Mouse (Mus musculus) MEL (cell line): ENCODE results near the gene Cyp2d10. TPM values are rescaled to one million over a fixed set of nuclear protein-coding genes. Genes with fewer than 3 reads are reported as not detected.

Source experiments
- DNase-seq: peaks from one replicate; pipeline ENCODE4 v3.0.0; 2011; ENCODE audit warnings: low read depth, low spot score
- H3K27ac ChIP-seq: 2 replicates; pipeline ENCODE4 v1.5.1; 2012; ENCODE audit warnings: low read depth, mild to moderate bottlenecking, control low read depth, low read length, moderate library complexity; ENCODE audit not compliant: control insufficient read depth
- H3K27me3 ChIP-seq, 2 experiments: fragments of 150-350 bp in 1 of 2; sonication (generic) in 1 of 2; 2 replicates each; pipeline ENCODE4 v1.6.1; 2012; ENCODE audit warnings: low read length in 2 of 2, mild to moderate bottlenecking in 2 of 2, improper control_type of control experiment in 1 of 2, moderate library complexity in 1 of 2; ENCODE audit not compliant: insufficient read depth in 2 of 2, control insufficient read depth in 1 of 2
- H3K36me3 ChIP-seq, 2 experiments: 2 replicates each; pipeline ENCODE4 v1.6.1; 2012 to 2014; ENCODE audit warnings: low read length in 2 of 2, improper control_type of control experiment in 1 of 2, inconsistent platforms in 1 of 2, mild to moderate bottlenecking in 1 of 2; ENCODE audit not compliant: insufficient read depth in 2 of 2, control insufficient read depth in 1 of 2
- H3K4me1 ChIP-seq, 2 experiments: fragments of 150-350 bp in 1 of 2; sonication (generic) in 1 of 2; 2 replicates each; pipeline ENCODE4 v1.6.1; 2012; ENCODE audit warnings: low read length in 2 of 2, improper control_type of control experiment in 1 of 2, mild to moderate bottlenecking in 1 of 2; ENCODE audit not compliant: insufficient read depth in 2 of 2, control insufficient read depth in 1 of 2
- H3K4me3 ChIP-seq, 2 experiments: fragments of 150-350 bp in 1 of 2; sonication (generic) in 1 of 2; 2 replicates each; pipeline ENCODE4 v1.5.1; 2012; ENCODE audit warnings: low read depth in 2 of 2, low read length in 2 of 2, mild to moderate bottlenecking in 2 of 2, moderate library complexity in 2 of 2, control low read depth in 1 of 2, improper control_type of control experiment in 1 of 2; ENCODE audit not compliant: control insufficient read depth in 1 of 2, insufficient read depth in 1 of 2
- H3K79me2 ChIP-seq: 2 replicates; pipeline ENCODE4 v1.6.1; 2012; ENCODE audit warnings: mild to moderate bottlenecking, low read length, moderate library complexity; ENCODE audit not compliant: control insufficient read depth, poor library complexity, insufficient read depth
- H3K9ac ChIP-seq: 2 replicates; pipeline ENCODE4 v1.6.1; 2012; ENCODE audit warnings: low read depth, mild to moderate bottlenecking, control low read depth, low read length, moderate library complexity; ENCODE audit not compliant: control insufficient read depth, poor library complexity, severe bottlenecking
- H3K9me3 ChIP-seq: fragments of 150-350 bp; sonication (generic); replicated peaks from 2 replicates; pipeline ENCODE4 v1.6.1; 2012; ENCODE audit warnings: mild to moderate bottlenecking, low read length, improper control_type of control experiment, moderate library complexity; ENCODE audit not compliant: insufficient read depth
- BHLHE40 ChIP-seq: IDR thresholded peaks from 2 replicates; pipeline ENCODE4 v1.6.1; 2012; ENCODE audit warnings: low read depth, mild to moderate bottlenecking, inconsistent platforms, low read length, improper control_type of control experiment, borderline replicate concordance
- CHD1 ChIP-seq: IDR thresholded peaks from 2 replicates; pipeline ENCODE4 v1.6.1; 2012; ENCODE audit warnings: low read depth, mild to moderate bottlenecking, inconsistent platforms, low read length, improper control_type of control experiment
- CHD2 ChIP-seq: IDR thresholded peaks from 2 replicates; pipeline ENCODE4 v1.6.1; 2011; ENCODE audit warnings: low read length, improper control_type of control experiment
- CTCF ChIP-seq, 3 experiments: IDR thresholded peaks in 2 of 3; conservative IDR thresholded peaks in 1 of 3; 2 replicates each; pipeline ENCODE4 v1.5.1; 2011 to 2012; ENCODE audit warnings: low read length in 3 of 3, low read depth in 2 of 3, mild to moderate bottlenecking in 2 of 3, improper control_type of control experiment in 1 of 3, inconsistent platforms in 1 of 3, mixed read lengths in 1 of 3, moderate library complexity in 1 of 3; ENCODE audit not compliant: control insufficient read depth in 1 of 3, insufficient read depth in 1 of 3, poor library complexity in 1 of 3, severe bottlenecking in 1 of 3
- E2F4 ChIP-seq: IDR thresholded peaks from 2 replicates; pipeline ENCODE4 v1.6.1; 2011; ENCODE audit warnings: low read depth, low read length, improper control_type of control experiment, borderline replicate concordance
- ELF1 ChIP-seq: IDR thresholded peaks from 2 replicates; pipeline ENCODE4 v1.6.1; 2014; ENCODE audit warnings: low read depth, mild to moderate bottlenecking, inconsistent platforms, low read length, improper control_type of control experiment, moderate library complexity
- GABPA ChIP-seq: IDR thresholded peaks from 2 replicates; pipeline ENCODE4 v1.6.1; 2012; ENCODE audit warnings: low read depth, mild to moderate bottlenecking, inconsistent platforms, low read length, improper control_type of control experiment, moderate library complexity
- GATA1 ChIP-seq: IDR thresholded peaks from 2 replicates; pipeline ENCODE4 v1.6.1; 2011; ENCODE audit warnings: low read depth, low read length, improper control_type of control experiment
- HCFC1 ChIP-seq: IDR thresholded peaks from 2 replicates; pipeline ENCODE4 v1.6.1; 2012; ENCODE audit warnings: low read depth, mild to moderate bottlenecking, inconsistent platforms, low read length, improper control_type of control experiment, moderate library complexity
- MAFK ChIP-seq: IDR thresholded peaks from 2 replicates; pipeline ENCODE4 v1.6.1; 2011; ENCODE audit warnings: low read depth, mild to moderate bottlenecking, low read length, improper control_type of control experiment, borderline replicate concordance
- MEF2A ChIP-seq: IDR thresholded peaks from 2 replicates; pipeline ENCODE4 v1.6.1; 2014; ENCODE audit warnings: low read depth, mild to moderate bottlenecking, inconsistent platforms, low read length, improper control_type of control experiment; ENCODE audit not compliant: poor library complexity, insufficient replicate concordance, severe bottlenecking; ENCODE audit errors: extremely low read depth
- MXI1 ChIP-seq: IDR thresholded peaks from 2 replicates; pipeline ENCODE4 v1.6.1; 2011; ENCODE audit warnings: mild to moderate bottlenecking, low read depth, low read length, improper control_type of control experiment
- MYB ChIP-seq: IDR thresholded peaks from 2 replicates; pipeline ENCODE4 v1.6.1; 2011; ENCODE audit warnings: mild to moderate bottlenecking, low read depth, low read length, improper control_type of control experiment
- MYC ChIP-seq: IDR thresholded peaks from 2 replicates; pipeline ENCODE4 v1.6.1; 2011; ENCODE audit warnings: low read depth, mild to moderate bottlenecking, low read length, improper control_type of control experiment, moderate library complexity
- NELFE ChIP-seq: IDR thresholded peaks from 2 replicates; pipeline ENCODE4 v1.6.1; 2011; ENCODE audit warnings: low read depth, low read length, improper control_type of control experiment
- POLR2A ChIP-seq, 2 experiments: IDR thresholded peaks; 2 replicates each; pipeline ENCODE4 v1.6.1; 2011 to 2012; ENCODE audit warnings: low read length in 2 of 2, mild to moderate bottlenecking in 2 of 2, control low read depth in 1 of 2, improper control_type of control experiment in 1 of 2, low read depth in 1 of 2, moderate library complexity in 1 of 2; ENCODE audit not compliant: control insufficient read depth in 1 of 2, insufficient read depth in 1 of 2, poor library complexity in 1 of 2
- RAD21 ChIP-seq: IDR thresholded peaks from 2 replicates; pipeline ENCODE4 v1.6.1; 2011; ENCODE audit warnings: mild to moderate bottlenecking, low read depth, low read length, improper control_type of control experiment
- RCOR1 ChIP-seq: IDR thresholded peaks from 2 replicates; pipeline ENCODE4 v1.6.1; 2012; ENCODE audit warnings: low read depth, mild to moderate bottlenecking, inconsistent platforms, low read length, improper control_type of control experiment
- SIN3A ChIP-seq: IDR thresholded peaks from 2 replicates; pipeline ENCODE4 v1.6.1; 2012; ENCODE audit warnings: low read length, improper control_type of control experiment, inconsistent platforms
- SMC3 ChIP-seq: IDR thresholded peaks from 2 replicates; pipeline ENCODE4 v1.6.1; 2011; ENCODE audit warnings: low read depth, low read length, improper control_type of control experiment
- TBP ChIP-seq: IDR thresholded peaks from 2 replicates; pipeline ENCODE4 v1.8.0; 2011; ENCODE audit warnings: low read depth, low read length, improper control_type of control experiment
- UBTF ChIP-seq: IDR thresholded peaks from 2 replicates; pipeline ENCODE4 v1.6.1; 2012; ENCODE audit warnings: low read depth, mild to moderate bottlenecking, inconsistent platforms, low read length, improper control_type of control experiment, moderate library complexity, borderline replicate concordance; ENCODE audit not compliant: insufficient read depth
- USF1 ChIP-seq: IDR thresholded peaks from 2 replicates; pipeline ENCODE4 v1.6.1; 2014; ENCODE audit warnings: low read depth, mild to moderate bottlenecking, inconsistent platforms, low read length, improper control_type of control experiment, moderate library complexity
- ZC3H11A ChIP-seq: IDR thresholded peaks from 2 replicates; pipeline ENCODE4 v1.6.1; 2012; ENCODE audit warnings: low read depth, mild to moderate bottlenecking, inconsistent platforms, low read length, improper control_type of control experiment
- ZKSCAN1 ChIP-seq: IDR thresholded peaks from 2 replicates; pipeline ENCODE4 v1.6.1; 2012; ENCODE audit warnings: low read depth, mild to moderate bottlenecking, inconsistent platforms, low read length, improper control_type of control experiment, moderate library complexity
- polyA plus RNA-seq, 2 experiments: library from polyadenylated mRNA; stranded (reverse) in 1 of 2; unstranded in 1 of 2; fragments of >175 nt in 1 of 2; fragments of >200 nt in 1 of 2; gene quantifications; 2 replicates each; pipeline versions ENCODE4 v1.2.1 to v1.2.4; 2012; ENCODE audit warnings: low replicate concordance in 2 of 2, low read depth in 1 of 2; ENCODE audit not compliant: insufficient read length in 2 of 2, insufficient read depth in 1 of 2, missing spikeins in 1 of 2
- total RNA-seq: library from RNA; depleted of rRNA; stranded (reverse); fragments of 300-350 nt; gene quantifications from 2 replicates; pipeline ENCODE4 v1.2.3, GENCODE M21; 2012

Gene Cyp2d10
- total and polyA plus RNA-seq, 3 experiments, result not detected

GRCm38 (mm10) chr15:82375855-82376254, 31.1 kb downstream of the Cyp2d10 start:
- no peak overlapping the region for H3K4me3 ChIP-seq
- no peaks in the 10 kb centered on the region for H3K36me3 ChIP-seq
- H3K4me1 ChIP-seq, result no peaks in the 10 kb centered on the region
- TF ChIP-seq CTCF (IDR thresholded peaks at IDR 0.05 in 2 of 3, conservative IDR thresholded peaks at IDR 0.05 in 1 of 3; ENCODE audit: control insufficient read depth in 1 of 3, insufficient read depth in 1 of 3, low read depth in 2 of 3, low read length in 3 of 3, poor library complexity in 1 of 3, severe bottlenecking in 1 of 3) (no peak), ELF1 (no peak), UBTF (no peak), POLR2A (IDR thresholded peaks at IDR 0.05; ENCODE audit: control insufficient read depth in 1 of 2, insufficient read depth in 1 of 2, low read depth in 1 of 2, low read length in 2 of 2, poor library complexity in 1 of 2) (no peak), HCFC1 (no peak), RCOR1 (no peak), TBP (no peak), GATA1 (no peak), BHLHE40 (no peak), SIN3A (no peak), E2F4 (no peak), MXI1 (no peak), MEF2A (no peak)
- no peak overlapping the region for H3K27ac ChIP-seq
- H3K9ac ChIP-seq, result no peak overlapping the region
- H3K9me3 ChIP-seq, result no peaks in the 10 kb centered on the region
- peaks cover 2 to 6% of the 10 kb centered on the region in 2 experiments; a peak in 3 of 4 replicates for H3K27me3 ChIP-seq
- no peaks in the 10 kb centered on the region for H3K79me2 ChIP-seq
- DNase-seq, result no peak

GRCm38 (mm10) chr15:82374437-82374836, 32.6 kb downstream of the Cyp2d10 start:
- peaks cover 2 to 6% of the 10 kb centered on the region in 2 experiments; a peak in 3 of 4 replicates for H3K27me3 ChIP-seq
- H3K27ac ChIP-seq, result no peak overlapping the region
- DNase-seq, result no peak
- no peaks in the 10 kb centered on the region for H3K9me3 ChIP-seq
- no peak overlapping the region for H3K9ac ChIP-seq
- H3K36me3 ChIP-seq, result no peaks in the 10 kb centered on the region
- no peaks in the 10 kb centered on the region for H3K4me1 ChIP-seq
- TF ChIP-seq MYC, result no peak
- TF ChIP-seq, all 39 proteins: peak for 0
- H3K79me2 ChIP-seq, result no peaks in the 10 kb centered on the region
- no peak overlapping the region for H3K4me3 ChIP-seq

GRCm38 (mm10) chr15:82372991-82373390, 34.0 kb downstream of the Cyp2d10 start:
- Histone ChIP-seq H3K27ac (no peak overlapping the region), H3K79me2 (no peaks in the 10 kb centered on the region), H3K27me3 (peaks cover 2 to 3% of the 10 kb centered on the region in 2 experiments; a peak in 3 of 4 replicates), H3K9me3 (no peaks in the 10 kb centered on the region), H3K4me3 (no peak overlapping the region), H3K36me3 (no peaks in the 10 kb centered on the region), H3K4me1 (no peaks in the 10 kb centered on the region), H3K9ac (no peak overlapping the region)
- no peak for TF ChIP-seq UBTF
- TF ChIP-seq NELFE, result no peak
- TF ChIP-seq MYB, result no peak
- no peak for TF ChIP-seq E2F4
- no peak for TF ChIP-seq SMC3
- no peak for TF ChIP-seq ELF1
- no peak for TF ChIP-seq MYC
- TF ChIP-seq RAD21, result no peak
- TF ChIP-seq CTCF (IDR thresholded peaks at IDR 0.05 in 2 of 3, conservative IDR thresholded peaks at IDR 0.05 in 1 of 3; ENCODE audit: control insufficient read depth in 1 of 3, insufficient read depth in 1 of 3, low read depth in 2 of 3, low read length in 3 of 3, poor library complexity in 1 of 3, severe bottlenecking in 1 of 3), result no peak
- no peak for TF ChIP-seq MAFK
- TF ChIP-seq RCOR1, result no peak
- TF ChIP-seq ZKSCAN1, result no peak
- TF ChIP-seq MXI1, result no peak
- no peak for TF ChIP-seq CHD2
- no peak for TF ChIP-seq SIN3A
- no peak for TF ChIP-seq BHLHE40
- TF ChIP-seq USF1, result no peak
- TF ChIP-seq CHD1, result no peak
- no peak for TF ChIP-seq ZC3H11A
- TF ChIP-seq GABPA, result no peak
- no peak for DNase-seq
